Mouse (Mus musculus): ENCODE data around the gene Zfp36l1. TPM values are rescaled to one million over a fixed set of nuclear protein-coding genes. Genes with fewer than 3 reads are reported as not detected.
A peak's percentile ranks its signal among the peaks of the same experiment; 100 is the strongest.

Gene Zfp36l1
- polyA plus RNA-seq, 1 experiment from 2014 or later: 107 TPM

GRCm38 (mm10) chr12:80127191-80127762 lies 14.5 kb upstream of the Zfp36l1 start:
- H3K9ac ChIP-seq: no peak overlapping the region
- WGBS: 80% methylated on average over 5 of the region's 5 CpGs
- H3K27ac ChIP-seq: no peak overlapping the region
- H3K9me3 ChIP-seq: no peaks in the 10 kb centered on the region
- H3K36me3 ChIP-seq: no peaks in the 10 kb centered on the region
- no peak for ATAC-seq
- no peaks in the 10 kb centered on the region for H3K27me3 ChIP-seq (replicated peaks)
- peaks cover 63% of the 10 kb centered on the region for H3K4me1 ChIP-seq (replicated peaks)
- H3K4me2 ChIP-seq (replicated peaks): no peak overlapping the region
- H3K4me3 ChIP-seq (replicated peaks): no peak overlapping the region

- Histone ChIP-seq H3K4me1 (replicated peaks) (peaks cover 54% of the 10 kb centered on the region), H3K9me3 (no peaks in the 10 kb centered on the region)
Measured at GRCm38 (mm10) chr12:80125316-80125715, 12.5 kb upstream of the Zfp36l1 start.

GRCm38 (mm10) chr12:80124756-80125155 lies 11.9 kb upstream of the Zfp36l1 start:
- ATAC-seq: no peak
- WGBS: 63% methylated on average over 3 of the region's 3 CpGs
- H3K4me2 ChIP-seq (replicated peaks): no peak overlapping the region
- no peaks in the 10 kb centered on the region for H3K27me3 ChIP-seq (replicated peaks)
- H3K27ac ChIP-seq: peak overlapping the region; percentile 90
- H3K9ac ChIP-seq: no peak overlapping the region
- no peak overlapping the region for H3K4me3 ChIP-seq (replicated peaks)
- no peaks in the 10 kb centered on the region for H3K9me3 ChIP-seq
- H3K4me1 ChIP-seq (replicated peaks): peaks cover 49% of the 10 kb centered on the region
- 0 out of 2 replicates have a peak, but pooled peaks cover 4% of the 10 kb centered on the region for H3K36me3 ChIP-seq

More at GRCm38 (mm10) chr12:80125316-80125715, 12.5 kb upstream of the Zfp36l1 start:
- ATAC-seq: no peak
- no peak overlapping the region for H3K9ac ChIP-seq
- WGBS: 73% methylated on average over 5 of the region's 5 CpGs
- H3K4me3 ChIP-seq (replicated peaks): no peak overlapping the region
- H3K36me3 ChIP-seq: 0 out of 2 replicates have a peak, but pooled peaks cover 4% of the 10 kb centered on the region
- no peaks in the 10 kb centered on the region for H3K27me3 ChIP-seq (replicated peaks)
- no peak overlapping the region for H3K27ac ChIP-seq
- H3K4me2 ChIP-seq (replicated peaks): no peak overlapping the region

- ATAC-seq: no peak
- WGBS: 58% methylated on average over 3 of the region's 3 CpGs
- Histone ChIP-seq H3K9me3 (no peaks in the 10 kb centered on the region), H3K4me2 (replicated peaks) (no peak overlapping the region), H3K27ac (peak overlapping the region; percentile 90), H3K4me1 (replicated peaks) (peaks cover 45% of the 10 kb centered on the region), H3K4me3 (replicated peaks) (no peak overlapping the region), H3K36me3 (0 out of 2 replicates have a peak, but pooled peaks cover 4% of the 10 kb centered on the region), H3K27me3 (replicated peaks) (no peaks in the 10 kb centered on the region), H3K9ac (no peak overlapping the region)
Measured at GRCm38 (mm10) chr12:80124211-80124610, 11.4 kb upstream of the Zfp36l1 start.

- Histone ChIP-seq H3K9ac (no peak overlapping the region; the same call in 1 of the 2 replicates), H3K9me3 (no peaks in the 10 kb centered on the region), H3K27me3 (replicated peaks) (no peaks in the 10 kb centered on the region), H3K36me3 (0 out of 2 replicates have a peak, but pooled peaks cover 4% of the 10 kb centered on the region), H3K4me3 (replicated peaks) (no peak overlapping the region), H3K27ac (peak overlapping the region; percentile 90), H3K4me1 (replicated peaks) (peaks cover 45% of the 10 kb centered on the region), H3K4me2 (replicated peaks) (peak overlapping the region; percentile 44)
- peak; percentile 74 for ATAC-seq
- 16% methylated on average over 4 of the region's 4 CpGs for WGBS
Measured at GRCm38 (mm10) chr12:80123227-80123803, 10.5 kb upstream of the Zfp36l1 start.

GRCm38 (mm10) chr12:80121438-80121837 lies 8.6 kb upstream of the Zfp36l1 start:
- Histone ChIP-seq H3K4me2 (replicated peaks) (no peak overlapping the region), H3K36me3 (0 out of 2 replicates have a peak, but pooled peaks cover 4% of the 10 kb centered on the region), H3K9me3 (no peaks in the 10 kb centered on the region), H3K4me1 (replicated peaks) (peaks cover 47% of the 10 kb centered on the region), H3K9ac (no peak overlapping the region), H3K4me3 (replicated peaks) (no peak overlapping the region), H3K27me3 (replicated peaks) (no peaks in the 10 kb centered on the region), H3K27ac (peak overlapping the region; percentile 90; the same call in 1 of the 2 replicates)
- no peak for ATAC-seq
- WGBS: 42% methylated on average over 1 of the region's 1 CpGs

GRCm38 (mm10) chr12:80118588-80118987 lies 5.8 kb upstream of the Zfp36l1 start:
- ATAC-seq: no peak
- WGBS: 84% methylated on average over 1 of the region's 1 CpGs
- H3K4me3 ChIP-seq (replicated peaks): no peak overlapping the region
- peaks cover 39% of the 10 kb centered on the region for H3K4me1 ChIP-seq (replicated peaks)
- H3K4me2 ChIP-seq (replicated peaks): no peak overlapping the region
- 0 out of 2 replicates have a peak, but pooled peaks cover 4% of the 10 kb centered on the region for H3K36me3 ChIP-seq
- no peak overlapping the region for H3K27ac ChIP-seq
- no peak overlapping the region for H3K9ac ChIP-seq
- no peaks in the 10 kb centered on the region for H3K9me3 ChIP-seq
- H3K27me3 ChIP-seq (replicated peaks): no peaks in the 10 kb centered on the region

GRCm38 (mm10) chr12:80116206-80117112 lies 3.6 kb upstream of the Zfp36l1 start:
- ATAC-seq: no peak

GRCm38 (mm10) chr12:80115863-80116194 lies 3.0 kb upstream of the Zfp36l1 start:
- peak overlapping the region; percentile 82 for H3K9ac ChIP-seq
- no peak; the same call in 1 of the 2 replicates for ATAC-seq

More at GRCm38 (mm10) chr12:80116206-80117112, 3.6 kb upstream of the Zfp36l1 start:
- H3K9me3 ChIP-seq: no peaks in the 10 kb centered on the region
- peak overlapping the region; percentile 82 for H3K9ac ChIP-seq
- H3K4me3 ChIP-seq (replicated peaks): peak overlapping the region; percentile 67
- peak overlapping the region; percentile 84 for H3K4me2 ChIP-seq (replicated peaks)
- 0 out of 2 replicates have a peak, but pooled peaks cover 4% of the 10 kb centered on the region for H3K36me3 ChIP-seq
- 42% methylated on average over 18 of the region's 18 CpGs for WGBS
- peak overlapping the region; percentile 99 for H3K27ac ChIP-seq
- H3K4me1 ChIP-seq (replicated peaks): peaks cover 20% of the 10 kb centered on the region; the same call in 1 of the 2 replicates
- H3K27me3 ChIP-seq (replicated peaks): no peaks in the 10 kb centered on the region

GRCm38 (mm10) chr12:80115142-80115862 lies 2.5 kb upstream of the Zfp36l1 start:
- Histone ChIP-seq H3K4me1 (replicated peaks) (peaks cover 20% of the 10 kb centered on the region; the same call in 1 of the 2 replicates), H3K36me3 (0 out of 2 replicates have a peak, but pooled peaks cover under 1% of the 10 kb centered on the region), H3K9ac (peak overlapping the region; percentile 82), H3K4me2 (replicated peaks) (peak overlapping the region; percentile 84), H3K9me3 (no peaks in the 10 kb centered on the region), H3K4me3 (replicated peaks) (peak overlapping the region; percentile 67), H3K27ac (peak overlapping the region; percentile 99), H3K27me3 (replicated peaks) (no peaks in the 10 kb centered on the region)
- WGBS: under 1% methylated on average over 69 of the region's 71 CpGs
- ATAC-seq: peak; percentile 76

More at GRCm38 (mm10) chr12:80115863-80116194, 3.0 kb upstream of the Zfp36l1 start:
- peak overlapping the region; percentile 84 for H3K4me2 ChIP-seq (replicated peaks)
- H3K4me1 ChIP-seq (replicated peaks): peaks cover 20% of the 10 kb centered on the region; the same call in 1 of the 2 replicates
- no peaks in the 10 kb centered on the region for H3K9me3 ChIP-seq
- 0 out of 2 replicates have a peak, but pooled peaks cover 4% of the 10 kb centered on the region for H3K36me3 ChIP-seq
- peak overlapping the region; percentile 67 for H3K4me3 ChIP-seq (replicated peaks)
- no peaks in the 10 kb centered on the region for H3K27me3 ChIP-seq (replicated peaks)
- peak overlapping the region; percentile 99 for H3K27ac ChIP-seq
- under 1% methylated on average over 30 of the region's 30 CpGs for WGBS

- WGBS: under 1% methylated on average over 8 of the region's 8 CpGs
- H3K4me1 ChIP-seq (replicated peaks): peaks cover 20% of the 10 kb centered on the region; the same call in 1 of the 2 replicates
- peak overlapping the region; percentile 67 for H3K4me3 ChIP-seq (replicated peaks)
- H3K9me3 ChIP-seq: no peaks in the 10 kb centered on the region
- peak overlapping the region; percentile 99 for H3K27ac ChIP-seq
- peak overlapping the region; percentile 82 for H3K9ac ChIP-seq
- ATAC-seq: no peak
- H3K27me3 ChIP-seq (replicated peaks): no peaks in the 10 kb centered on the region
- peak overlapping the region; percentile 84 for H3K4me2 ChIP-seq (replicated peaks)
- H3K36me3 ChIP-seq: no peaks in the 10 kb centered on the region
Measured at GRCm38 (mm10) chr12:80114892-80115141, 2.0 kb upstream of the Zfp36l1 start.

Data from intestine, embryonic 15.5 days (tissue).